In the genomic region with DNA sequence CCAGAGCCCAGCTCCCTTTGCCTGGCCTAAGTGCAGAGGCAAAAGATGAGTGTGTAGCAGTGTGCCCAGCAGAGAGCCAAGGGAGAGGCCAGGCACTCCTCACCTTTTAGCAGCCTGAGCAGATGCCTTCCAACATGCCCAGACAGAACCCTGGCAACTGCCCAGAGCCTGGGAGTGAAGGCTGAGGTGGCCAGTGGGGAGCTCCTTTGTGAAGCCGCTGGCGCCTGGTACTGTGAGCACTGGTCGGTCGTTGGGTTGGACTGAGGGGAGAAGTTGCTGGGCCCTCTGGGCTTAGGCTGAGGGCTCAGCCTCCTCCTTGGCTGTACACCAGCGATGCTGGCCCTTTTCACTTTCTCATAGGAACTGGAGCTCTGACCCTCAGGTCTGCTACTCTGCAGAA, we compare ENCODE assay signal across 8 mouse cellular contexts. TPM values are rescaled to one million over a fixed set of nuclear protein-coding genes. Genes with fewer than 3 reads are reported as not detected.
DNase-seq lines count a peak whose midpoint lies in the region; ATAC-seq lines count a peak whose summit lies in the region.

No protein-coding gene starts in this region.

- H3K36me3 ChIP-seq in embryonic facial prominence, embryonic 11.5 days (replicated peaks; ENCODE audit: control insufficient read depth, insufficient read depth, low read depth, low read length): no peaks in the 10 kb centered on the region
- no peaks in the 10 kb centered on the region for H3K36me3 ChIP-seq in heart, embryonic 13.5 days
- no peaks in the 10 kb centered on the region for H3K36me3 ChIP-seq in neural tube, embryonic 15.5 days

- H3K4me2 ChIP-seq in embryonic facial prominence, embryonic 11.5 days (ENCODE audit: low read depth, low read length): no peak overlapping the region
- H3K4me2 ChIP-seq in heart, embryonic 13.5 days: no peak overlapping the region
- no peak overlapping the region for H3K4me2 ChIP-seq in neural tube, embryonic 15.5 days

- no peaks in the 10 kb centered on the region for H3K9me3 ChIP-seq in embryonic facial prominence, embryonic 11.5 days (replicated peaks; ENCODE audit: control insufficient read depth, low read length)
- H3K9me3 ChIP-seq in heart, embryonic 13.5 days: no peaks in the 10 kb centered on the region
- no peaks in the 10 kb centered on the region for H3K9me3 ChIP-seq in neural tube, embryonic 15.5 days (replicated peaks)

- H3K27me3 ChIP-seq in embryonic facial prominence, embryonic 11.5 days (ENCODE audit: control insufficient read depth, insufficient read depth, low read length): no peaks in the 10 kb centered on the region
- no peaks in the 10 kb centered on the region for H3K27me3 ChIP-seq in heart, embryonic 13.5 days (replicated peaks)
- no peaks in the 10 kb centered on the region for H3K27me3 ChIP-seq in neural tube, embryonic 15.5 days (replicated peaks)

- peak; percentile 38 for DNase-seq in right cerebral cortex, postnatal 14 days
- no peak for DNase-seq in right cerebral cortex, postnatal 36 days (ENCODE audit: low spot score in 2 of 2)
- no peak for DNase-seq in embryonic facial prominence, embryonic 11.5 days (ENCODE audit: low spot score)
- DNase-seq in kidney, postnatal 36 days: peak; percentile 43 to 66
- no peak for DNase-seq in liver
- no peak for DNase-seq in thymus, postnatal 14 days

- ATAC-seq in embryonic facial prominence, embryonic 11.5 days (replicated peaks; ENCODE audit: insufficient number of reproducible peaks, low FRiP score, low TSS enrichment, low read depth): no peak; the same call in 1 of the 2 replicates
- no peak for ATAC-seq in heart, embryonic 13.5 days (ENCODE audit: extremely low read depth, insufficient number of reproducible peaks, low FRiP score, low TSS enrichment)
- ATAC-seq in neural tube, embryonic 15.5 days (ENCODE audit: low FRiP score): peak; percentile 58; the same call in 1 of the 2 replicates

- H3K4me3 ChIP-seq in embryonic facial prominence, embryonic 11.5 days (ENCODE audit: low read depth, low read length): no peak overlapping the region
- H3K4me3 ChIP-seq in heart, embryonic 13.5 days: no peak overlapping the region
- no peak overlapping the region for H3K4me3 ChIP-seq in neural tube, embryonic 15.5 days (replicated peaks)

- H3K4me1 ChIP-seq in embryonic facial prominence, embryonic 11.5 days (ENCODE audit: control insufficient read depth, insufficient read depth, low read length): peaks cover 5% of the 10 kb centered on the region
- peaks cover 50% of the 10 kb centered on the region for H3K4me1 ChIP-seq in heart, embryonic 13.5 days
- peaks cover 28% of the 10 kb centered on the region for H3K4me1 ChIP-seq in neural tube, embryonic 15.5 days

- H3K9ac ChIP-seq in embryonic facial prominence, embryonic 11.5 days (replicated peaks; ENCODE audit: low read length): no peak overlapping the region; the same call in 1 of the 2 replicates
- peak overlapping the region; percentile 12 for H3K9ac ChIP-seq in heart, embryonic 13.5 days
- H3K9ac ChIP-seq in neural tube, embryonic 15.5 days (replicated peaks): no peak overlapping the region

- 50% methylated on average over 5 of the region's 5 CpGs for WGBS in embryonic facial prominence, embryonic 11.5 days
- WGBS in heart, embryonic 13.5 days: 46% methylated on average over 5 of the region's 5 CpGs
- WGBS in neural tube, embryonic 15.5 days: 36% methylated on average over 5 of the region's 5 CpGs

- H3K27ac ChIP-seq in embryonic facial prominence, embryonic 11.5 days (replicated peaks; ENCODE audit: low read depth, low read length): peak overlapping the region; percentile 36; the same call in 1 of the 2 replicates
- peak overlapping the region; percentile 40 for H3K27ac ChIP-seq in heart, embryonic 13.5 days (replicated peaks)
- peak overlapping the region; percentile 51 for H3K27ac ChIP-seq in neural tube, embryonic 15.5 days (replicated peaks)

RNA-seq across cellular contexts. Expression of gene Laptm4a, which starts 5.1 kb away (rescaled TPM):
- 224 and 243 TPM in 2 replicates for polyA plus RNA-seq in embryonic facial prominence, embryonic 11.5 days (2014; fragmentation: Nextera tagmentation; extraction: Ambion mirVana)
- 245 and 277 TPM in 2 replicates for polyA plus RNA-seq in heart, embryonic 13.5 days (2015; fragmentation: Nextera tagmentation; extraction: Ambion mirVana)
- 197 and 217 TPM in 2 replicates for polyA plus RNA-seq in neural tube, embryonic 15.5 days (2015; fragmentation: Nextera tagmentation; extraction: Ambion mirVana)

RNA-seq across cellular contexts. Expression of gene Matn3, which starts 31.4 kb away (rescaled TPM):
- 1.4 and 1.9 TPM in 2 replicates for polyA plus RNA-seq in embryonic facial prominence, embryonic 11.5 days (2014; fragmentation: Nextera tagmentation; extraction: Ambion mirVana)
- 0.19 and 0.32 TPM in 2 replicates for polyA plus RNA-seq in heart, embryonic 13.5 days (2015; fragmentation: Nextera tagmentation; extraction: Ambion mirVana)
- 1.8 and 2.7 TPM in 2 replicates for polyA plus RNA-seq in neural tube, embryonic 15.5 days (2015; fragmentation: Nextera tagmentation; extraction: Ambion mirVana)

RNA-seq across cellular contexts. Expression of gene Wdr35, which starts 57.3 kb away (rescaled TPM):
- polyA plus RNA-seq in embryonic facial prominence, embryonic 11.5 days (2014; fragmentation: Nextera tagmentation; extraction: Ambion mirVana): 25.3 and 27.5 TPM in 2 replicates
- 12.1 and 13.2 TPM in 2 replicates for polyA plus RNA-seq in heart, embryonic 13.5 days (2015; fragmentation: Nextera tagmentation; extraction: Ambion mirVana)
- 19.5 and 20.6 TPM in 2 replicates for polyA plus RNA-seq in neural tube, embryonic 15.5 days (2015; fragmentation: Nextera tagmentation; extraction: Ambion mirVana)

Comparison
In these comparisons a context has a peak if more than half of its experiments do, and no peak if none do; other contexts are left out.
1. DNase-seq: peak in right cerebral cortex, postnatal 14 days (single experiment) and kidney, postnatal 36 days (2 of 2); none in right cerebral cortex, postnatal 36 days (0 of 2), embryonic facial prominence, embryonic 11.5 days (single experiment), liver (single experiment) and thymus, postnatal 14 days (single experiment).
2. Peak in every context shown above with its lines, with median percentiles within 50 percentile points of each other: H3K27ac ChIP-seq.